Mouse (Mus musculus) intestine, postnatal 0 days (tissue): Measurements from ENCODE around the gene Nup107. TPM values are rescaled to one million over a fixed set of nuclear protein-coding genes. Genes with fewer than 3 reads are reported as not detected.

ENCODE experiments used
- ATAC-seq: fragments of 200-750 bp; cut with Nextera tagmentation; 2 replicates; pipeline ENCODE4 v1.8.0; 2017; ENCODE audit warnings: mild to moderate bottlenecking, moderate TSS enrichment, moderate library complexity
- H3K27ac ChIP-seq: fragments of 300-500 bp; sonication (generic); 2 replicates; pipeline ENCODE4 v1.5.1; 2014; ENCODE audit warnings: mild to moderate bottlenecking, low read depth, low read length, moderate library complexity
- H3K27me3 ChIP-seq: fragments of 300-500 bp; sonication (generic); replicated peaks from 2 replicates; pipeline ENCODE4 v1.6.1; 2014; ENCODE audit warnings: low read length, mixed read lengths; ENCODE audit not compliant: control insufficient read depth, insufficient read depth
- H3K36me3 ChIP-seq: fragments of 300-500 bp; sonication (generic); 2 replicates; pipeline ENCODE4 v1.6.1; 2014; ENCODE audit warnings: mild to moderate bottlenecking, moderate library complexity; ENCODE audit not compliant: control insufficient read depth, insufficient read depth
- H3K4me1 ChIP-seq: fragments of 300-500 bp; sonication (generic); replicated peaks from 2 replicates; pipeline ENCODE4 v1.6.1; 2014; ENCODE audit warnings: antibody characterized with exemption, low read length, mixed read lengths; ENCODE audit not compliant: control insufficient read depth, insufficient read depth
- H3K4me2 ChIP-seq: fragments of 300-500 bp; sonication (generic); replicated peaks from 2 replicates; pipeline ENCODE4 v1.6.1; 2014; ENCODE audit warnings: low read depth, mild to moderate bottlenecking, moderate library complexity
- H3K4me3 ChIP-seq: fragments of 300-500 bp; sonication (generic); 2 replicates; pipeline ENCODE4 v1.5.1; 2014; ENCODE audit warnings: low read depth, low read length
- H3K9ac ChIP-seq: fragments of 300-500 bp; sonication (generic); 2 replicates; pipeline ENCODE4 v1.6.1; 2014; ENCODE audit warnings: mild to moderate bottlenecking, low read depth, low read length
- H3K9me3 ChIP-seq: fragments of 300-500 bp; sonication (generic); 2 replicates; pipeline ENCODE4 v1.6.1; 2016; ENCODE audit warnings: mixed run types; ENCODE audit not compliant: control insufficient read depth
- CTCF ChIP-seq: sonication (generic); IDR thresholded peaks from 2 replicates; pipeline ENCODE4 v1.5.1; 2016; ENCODE audit warnings: low read depth, mild to moderate bottlenecking, control low read depth, antibody characterized with exemption, moderate library complexity
- WGBS: fragments of 180-500 bp; shearing (Covaris S2); extraction: QIAGEN DNeasy Blood & Tissue Kit; methylation state at CpG from one replicate; pipeline ENCODE4 v1.1.7; 2014; 5-methylcytosine and 5-hydroxymethylcytosine counted together
- polyA plus RNA-seq: library from polyadenylated mRNA; unstranded; fragments of >200 nt; fragmentation: Nextera tagmentation; extraction: Ambion mirVana; gene quantifications from 2 replicates; pipeline ENCODE4 v1.2.1, GENCODE M21; 2015

Gene Nup107
- polyA plus RNA-seq, 1 experiment from 2014 or later, result 16.2 TPM

- no peak overlapping the region for H3K4me3 ChIP-seq
- no peak for TF ChIP-seq CTCF
- H3K4me1 ChIP-seq, result no peaks in the 10 kb centered on the region
- H3K27me3 ChIP-seq, result no peaks in the 10 kb centered on the region
- 87% methylated on average over 6 of the region's 6 CpGs for WGBS
- no peak overlapping the region for H3K9ac ChIP-seq
- no peak for ATAC-seq
- H3K9me3 ChIP-seq, result no peaks in the 10 kb centered on the region
- no peak overlapping the region for H3K4me2 ChIP-seq
- peaks cover 13% of the 10 kb centered on the region for H3K36me3 ChIP-seq
- H3K27ac ChIP-seq, result no peak overlapping the region
Observed at GRCm38 (mm10) chr10:117808068-117808467, 15.6 kb upstream of the Nup107 start.

- Histone ChIP-seq H3K4me2 (no peak overlapping the region), H3K4me3 (no peak overlapping the region), H3K4me1 (no peaks in the 10 kb centered on the region), H3K27ac (no peak overlapping the region), H3K27me3 (no peaks in the 10 kb centered on the region), H3K36me3 (no peaks in the 10 kb centered on the region), H3K9ac (no peak overlapping the region), H3K9me3 (no peaks in the 10 kb centered on the region)
- no peak for ATAC-seq
- no peak for TF ChIP-seq CTCF
- 63% methylated on average over 9 of the region's 9 CpGs for WGBS
Observed at GRCm38 (mm10) chr10:117805919-117806318, 13.4 kb upstream of the Nup107 start.

GRCm38 (mm10) chr10:117803870-117804850, 11.7 kb upstream of the Nup107 start:
- no peaks in the 10 kb centered on the region for H3K9me3 ChIP-seq
- no peak for ATAC-seq
- no peaks in the 10 kb centered on the region for H3K36me3 ChIP-seq
- peaks cover 4% of the 10 kb centered on the region; the same call in 1 of the 2 replicates for H3K4me1 ChIP-seq
- no peaks in the 10 kb centered on the region for H3K27me3 ChIP-seq
- H3K4me3 ChIP-seq, result no peak overlapping the region
- H3K4me2 ChIP-seq, result no peak overlapping the region
- H3K27ac ChIP-seq, result no peak overlapping the region
- 86% methylated on average over 31 of the region's 31 CpGs for WGBS
- H3K9ac ChIP-seq, result no peak overlapping the region
- TF ChIP-seq CTCF, result no peak

GRCm38 (mm10) chr10:117801886-117802285, 9.4 kb upstream of the Nup107 start:
- H3K4me1 ChIP-seq, result peaks cover 4% of the 10 kb centered on the region; the same call in 1 of the 2 replicates
- no peak overlapping the region for H3K9ac ChIP-seq
- WGBS, result 92% methylated on average over 9 of the region's 9 CpGs
- no peak for ATAC-seq
- no peak overlapping the region for H3K4me2 ChIP-seq
- H3K4me3 ChIP-seq, result no peak overlapping the region
- no peak for TF ChIP-seq CTCF
- no peaks in the 10 kb centered on the region for H3K36me3 ChIP-seq
- no peak overlapping the region for H3K27ac ChIP-seq
- H3K27me3 ChIP-seq, result no peaks in the 10 kb centered on the region
- H3K9me3 ChIP-seq, result no peaks in the 10 kb centered on the region

- TF ChIP-seq CTCF, result no peak
- Histone ChIP-seq H3K4me3 (no peak overlapping the region), H3K4me2 (peak overlapping the region; percentile 45), H3K27me3 (no peaks in the 10 kb centered on the region), H3K9me3 (no peaks in the 10 kb centered on the region), H3K36me3 (no peaks in the 10 kb centered on the region), H3K4me1 (peaks cover 4% of the 10 kb centered on the region; the same call in 1 of the 2 replicates), H3K27ac (no peak overlapping the region), H3K9ac (no peak overlapping the region)
- 49% methylated on average over 11 of the region's 11 CpGs for WGBS
- peak; percentile 46; the same call in 1 of the 2 replicates for ATAC-seq
Observed at GRCm38 (mm10) chr10:117799806-117800205, 7.3 kb upstream of the Nup107 start.

- no peak overlapping the region for H3K4me2 ChIP-seq
- H3K9ac ChIP-seq, result no peak overlapping the region
- WGBS, result 66% methylated on average over 6 of the region's 6 CpGs
- H3K4me3 ChIP-seq, result no peak overlapping the region
- no peaks in the 10 kb centered on the region for H3K9me3 ChIP-seq
- ATAC-seq, result no peak
- TF ChIP-seq CTCF, result no peak
- H3K27me3 ChIP-seq, result no peaks in the 10 kb centered on the region
- H3K27ac ChIP-seq, result no peak overlapping the region
- H3K4me1 ChIP-seq, result peaks cover 4% of the 10 kb centered on the region; the same call in 1 of the 2 replicates
- H3K36me3 ChIP-seq, result no peaks in the 10 kb centered on the region
Observed at GRCm38 (mm10) chr10:117798436-117799035, 6.0 kb upstream of the Nup107 start.
